Mouse (Mus musculus): Measurements from ENCODE around the gene Dapk1. TPM values are rescaled to one million over a fixed set of nuclear protein-coding genes. Genes with fewer than 3 reads are reported as not detected.

The Dapk1 gene
- total RNA-seq, 2 experiments from 2014 or later: 25.1 to 29.6 TPM

- peak; percentile 73 for DNase-seq
Observed at GRCm38 (mm10) chr13:60737632-60738324, 136.0 kb downstream of the Dapk1 start.

- DNase-seq: peak; percentile 76
Observed at GRCm38 (mm10) chr13:60738429-60738828, 136.7 kb downstream of the Dapk1 start.

GRCm38 (mm10) chr13:60740248-60740647 is 138.5 kb downstream of the Dapk1 start:
- DNase-seq: no peak

- no peak for DNase-seq
Observed at GRCm38 (mm10) chr13:60742611-60743010, 140.9 kb downstream of the Dapk1 start.

GRCm38 (mm10) chr13:60743381-60744077 is 141.8 kb downstream of the Dapk1 start:
- no peak for DNase-seq

- DNase-seq: peak; percentile 92
Observed at GRCm38 (mm10) chr13:60744078-60744460, 142.3 kb downstream of the Dapk1 start.

GRCm38 (mm10) chr13:60744736-60745135 is 143.0 kb downstream of the Dapk1 start:
- no peak for DNase-seq

- DNase-seq: no peak
Observed at GRCm38 (mm10) chr13:60745358-60745757, 143.6 kb downstream of the Dapk1 start.

- DNase-seq: no peak
Observed at GRCm38 (mm10) chr13:60746271-60746670, 144.5 kb downstream of the Dapk1 start.

- DNase-seq: no peak
Observed at GRCm38 (mm10) chr13:60747201-60747600, 145.5 kb downstream of the Dapk1 start.

- DNase-seq: no peak
Observed at GRCm38 (mm10) chr13:60748556-60748955, 146.8 kb downstream of the Dapk1 start.

GRCm38 (mm10) chr13:60750930-60751329 is 149.2 kb downstream of the Dapk1 start:
- DNase-seq: no peak

GRCm38 (mm10) chr13:60753216-60753615 is 151.5 kb downstream of the Dapk1 start:
- DNase-seq: no peak

GRCm38 (mm10) chr13:60755251-60755650 is 153.5 kb downstream of the Dapk1 start:
- no peak for DNase-seq

- DNase-seq: no peak
Observed at GRCm38 (mm10) chr13:60757292-60757691, 155.5 kb downstream of the Dapk1 start.

GRCm38 (mm10) chr13:60759136-60759535 is 157.4 kb downstream of the Dapk1 start:
- peak; percentile 60 for DNase-seq

GRCm38 (mm10) chr13:60760392-60760791 is 158.6 kb downstream of the Dapk1 start:
- no peak for DNase-seq

- no peak for DNase-seq
Observed at GRCm38 (mm10) chr13:60761161-60761560, 159.4 kb downstream of the Dapk1 start.

GRCm38 (mm10) chr13:60780534-60780933 is 178.8 kb downstream of the Dapk1 start:
- DNase-seq: no peak

GRCm38 (mm10) chr13:60783301-60783700 is 181.6 kb downstream of the Dapk1 start:
- DNase-seq: no peak

GRCm38 (mm10) chr13:60786264-60786663 is 184.5 kb downstream of the Dapk1 start, which contains the start of gene BC051665:
Gene BC051665, minus strand, starts transcription at chr13:60786364.
- DNase-seq: no peak

- no peak for DNase-seq
Observed at GRCm38 (mm10) chr13:60789466-60789865, 187.7 kb downstream of the Dapk1 start.

GRCm38 (mm10) chr13:60802749-60803148 is 201.0 kb downstream of the Dapk1 start, which contains the start of gene Ctsll3:
Gene Ctsll3, minus strand, starts transcription at chr13:60802849.
- no peak for DNase-seq

- no peak for DNase-seq
Observed at GRCm38 (mm10) chr13:60809690-60810089, 207.9 kb downstream of the Dapk1 start.

Measured in gastrocnemius, postnatal 10 days (tissue).